Mouse (Mus musculus) thymus, adult 2 months (tissue): ENCODE data around the gene Pycard. TPM values are rescaled to one million over a fixed set of nuclear protein-coding genes. Genes with fewer than 3 reads are reported as not detected.
"Not testable (repeated sequence)": the region's sequence is repeated elsewhere in the genome, so short reads cannot be mapped to it uniquely, and the experiment has no call there.

Experiments used
- DNase-seq: peaks from one replicate; pipeline ENCODE4 v3.0.0; 2021
- H3K27ac ChIP-seq: fragments of 200-500 bp; 2 replicates; pipeline ENCODE4 v1.5.1; 2012; ENCODE audit warnings: low read length, control low read depth; ENCODE audit not compliant: control insufficient read depth, insufficient read depth
- H3K27me3 ChIP-seq: fragments of 200-500 bp; 2 replicates; pipeline ENCODE4 v1.6.1; 2012; ENCODE audit warnings: mild to moderate bottlenecking, low read length, moderate library complexity, mixed read lengths; ENCODE audit not compliant: control insufficient read depth, insufficient read depth
- H3K36me3 ChIP-seq: fragments of 200-500 bp; 2 replicates; pipeline ENCODE4 v1.6.1; 2012; ENCODE audit warnings: mild to moderate bottlenecking, low read length, moderate library complexity; ENCODE audit not compliant: control insufficient read depth, insufficient read depth
- H3K4me1 ChIP-seq: fragments of 200-500 bp; replicated peaks from 2 replicates; pipeline ENCODE4 v1.6.1; 2012; ENCODE audit warnings: low read length; ENCODE audit not compliant: control insufficient read depth, insufficient read depth
- H3K4me3 ChIP-seq: fragments of 200-500 bp; 2 replicates; pipeline ENCODE4 v1.5.1; 2012; ENCODE audit warnings: mild to moderate bottlenecking, low read length, control low read depth, moderate library complexity; ENCODE audit not compliant: control insufficient read depth, insufficient read depth
- CTCF ChIP-seq: fragments of 200-500 bp; IDR thresholded peaks from 2 replicates; pipeline ENCODE4 v1.5.1; 2012; ENCODE audit warnings: mild to moderate bottlenecking, control low read depth, low read length, moderate library complexity, borderline replicate concordance; ENCODE audit not compliant: control insufficient read depth, poor library complexity, insufficient read depth; ENCODE audit errors: extremely low read depth
- POLR2A ChIP-seq: fragments of 200-500 bp; IDR thresholded peaks from 2 replicates; pipeline ENCODE4 v1.6.1; 2012; ENCODE audit warnings: mild to moderate bottlenecking, low read length, control low read depth, moderate library complexity; ENCODE audit not compliant: control insufficient read depth, poor library complexity, insufficient read depth; ENCODE audit errors: extremely low read depth
- WGBS: fragments of 180-500 bp; shearing (Covaris S2); methylation state at CpG from one replicate; pipeline ENCODE4 v1.1.7; 2018; 5-methylcytosine and 5-hydroxymethylcytosine counted together
- polyA plus RNA-seq: library from polyadenylated mRNA; depleted of rRNA; stranded (reverse); fragments of >200 nt; gene quantifications from 2 replicates; pipeline ENCODE4 v1.2.3, GENCODE M21; 2012; rRNA removed

Pycard gene
- 420 and 521 TPM in 2 replicates for polyA plus RNA-seq

- Histone ChIP-seq H3K27ac (peak within 1 kb of the TSS; percentile 95), H3K4me3 (peak within 1 kb of the TSS; percentile 80), H3K4me1 (peaks cover 11% of the 10 kb centered on the region), H3K36me3 (peaks cover 31% of the 10 kb centered on the region; the same call in 1 of the 2 replicates), H3K27me3 (no peaks in the 10 kb centered on the region)
- DNase-seq = peak; percentile 86
- WGBS = under 1% methylated on average over 18 of the region's 18 CpGs
- TF ChIP-seq POLR2A = peak; percentile 92
- TF ChIP-seq CTCF = no peak
These were observed at the start of gene Pycard for GRCm38 (mm10) chr7:127993341-127993977. Gene Pycard (minus strand): TSS chr7:127993867.

GRCm38 (mm10) chr7:128042161-128042820 lies 48.6 kb upstream of the Pycard start:
- not testable (repeated sequence) for H3K36me3 ChIP-seq, H3K4me3 ChIP-seq, H3K27me3 ChIP-seq, H3K27ac ChIP-seq
- peaks cover 14% of the 10 kb centered on the region for H3K4me1 ChIP-seq
- WGBS = 12% methylated on average over 15 of the region's 15 CpGs
- DNase-seq = peak; percentile 34

- 88% methylated on average over 4 of the region's 4 CpGs for WGBS
- Histone ChIP-seq H3K36me3 (no peaks in the 10 kb centered on the region), H3K27ac (no peak overlapping the region), H3K4me3 (no peak overlapping the region), H3K27me3 (no peaks in the 10 kb centered on the region), H3K4me1 (peaks cover 6% of the 10 kb centered on the region; the same call in 1 of the 2 replicates)
- no peak for DNase-seq
- no peak for TF ChIP-seq POLR2A
These were observed 39.9 kb upstream of the Pycard start for GRCm38 (mm10) chr7:128033616-128034015.

GRCm38 (mm10) chr7:128032989-128033293 lies 39.3 kb upstream of the Pycard start:
- TF ChIP-seq POLR2A (no peak), CTCF (no peak)
- no peaks in the 10 kb centered on the region for H3K27me3 ChIP-seq
- no peaks in the 10 kb centered on the region for H3K36me3 ChIP-seq
- no peak overlapping the region for H3K4me3 ChIP-seq
- DNase-seq = no peak
- H3K27ac ChIP-seq = no peak overlapping the region
- peaks cover 6% of the 10 kb centered on the region; the same call in 1 of the 2 replicates for H3K4me1 ChIP-seq
- WGBS = 97% methylated on average over 3 of the region's 3 CpGs

GRCm38 (mm10) chr7:128032290-128032988 lies 38.8 kb upstream of the Pycard start:
- Histone ChIP-seq H3K4me3 (no peak overlapping the region), H3K27ac (no peak overlapping the region), H3K4me1 (peaks cover 6% of the 10 kb centered on the region; the same call in 1 of the 2 replicates), H3K36me3 (no peaks in the 10 kb centered on the region), H3K27me3 (no peaks in the 10 kb centered on the region)
- 94% methylated on average over 5 of the region's 5 CpGs for WGBS
- DNase-seq = no peak
- TF ChIP-seq POLR2A (no peak), CTCF (no peak)

- H3K4me3 ChIP-seq = no peak overlapping the region
- WGBS = 91% methylated on average over 9 of the region's 9 CpGs
- no peaks in the 10 kb centered on the region for H3K36me3 ChIP-seq
- no peak for TF ChIP-seq POLR2A
- TF ChIP-seq CTCF = no peak
- DNase-seq = no peak
- no peak overlapping the region for H3K27ac ChIP-seq
- peaks cover 6% of the 10 kb centered on the region; the same call in 1 of the 2 replicates for H3K4me1 ChIP-seq
- no peaks in the 10 kb centered on the region for H3K27me3 ChIP-seq
These were observed 37.8 kb upstream of the Pycard start for GRCm38 (mm10) chr7:128031403-128031976.

GRCm38 (mm10) chr7:128025381-128025780 lies 31.7 kb upstream of the Pycard start:
- H3K27me3 ChIP-seq = no peaks in the 10 kb centered on the region
- no peak overlapping the region for H3K27ac ChIP-seq
- no peak overlapping the region for H3K4me3 ChIP-seq
- H3K36me3 ChIP-seq = no peaks in the 10 kb centered on the region
- TF ChIP-seq POLR2A (no peak), CTCF (no peak)
- DNase-seq = no peak
- WGBS = 92% methylated on average over 4 of the region's 4 CpGs
- H3K4me1 ChIP-seq = peaks cover 6% of the 10 kb centered on the region; the same call in 1 of the 2 replicates
